Mouse (Mus musculus): ENCODE data around the gene Lsm2.

Gene Lsm2

GRCm38 (mm10) chr17:35012430-35012829, 30.8 kb downstream of the Lsm2 start:
- no peak for DNase-seq (ENCODE audit: low spot score)

- no peak for DNase-seq (ENCODE audit: low spot score)
Observed at GRCm38 (mm10) chr17:35013221-35013620, 31.6 kb downstream of the Lsm2 start.

- DNase-seq (ENCODE audit: low spot score) = no peak
Observed at GRCm38 (mm10) chr17:35015296-35015695, 33.6 kb downstream of the Lsm2 start.

- no peak for DNase-seq (ENCODE audit: low spot score)
Observed at GRCm38 (mm10) chr17:35016376-35016775, 34.7 kb downstream of the Lsm2 start, which contains the start of gene Vwa7. Gene Vwa7, plus strand, starts transcription at chr17:35016579.

GRCm38 (mm10) chr17:35016791-35017705, 35.4 kb downstream of the Lsm2 start:
- DNase-seq (ENCODE audit: low spot score) = no peak

- DNase-seq (ENCODE audit: low spot score) = no peak
Observed at GRCm38 (mm10) chr17:35017706-35018030, 36.0 kb downstream of the Lsm2 start.

- no peak for DNase-seq (ENCODE audit: low spot score)
Observed at GRCm38 (mm10) chr17:35018171-35018570, 36.5 kb downstream of the Lsm2 start.

GRCm38 (mm10) chr17:35019894-35020293, 38.2 kb downstream of the Lsm2 start:
- DNase-seq (ENCODE audit: low spot score) = no peak

GRCm38 (mm10) chr17:35020551-35020950, 38.9 kb downstream of the Lsm2 start:
- no peak for DNase-seq (ENCODE audit: low spot score)

GRCm38 (mm10) chr17:35021163-35021808, 39.6 kb downstream of the Lsm2 start:
- peak; percentile 95 for DNase-seq (ENCODE audit: low spot score)

- DNase-seq (ENCODE audit: low spot score) = no peak
Observed at GRCm38 (mm10) chr17:35021842-35022477, 40.3 kb downstream of the Lsm2 start.

- no peak for DNase-seq (ENCODE audit: low spot score)
Observed at GRCm38 (mm10) chr17:35022541-35023060, 40.9 kb downstream of the Lsm2 start.

- no peak for DNase-seq (ENCODE audit: low spot score)
Observed at GRCm38 (mm10) chr17:35023221-35023620, 41.6 kb downstream of the Lsm2 start.

GRCm38 (mm10) chr17:35023756-35024155, 42.1 kb downstream of the Lsm2 start:
- DNase-seq (ENCODE audit: low spot score) = no peak

GRCm38 (mm10) chr17:35024261-35024660, 42.6 kb downstream of the Lsm2 start:
- no peak for DNase-seq (ENCODE audit: low spot score)

- DNase-seq (ENCODE audit: low spot score) = no peak
Observed at GRCm38 (mm10) chr17:35024691-35025488, 43.2 kb downstream of the Lsm2 start.

GRCm38 (mm10) chr17:35026206-35026605, 44.5 kb downstream of the Lsm2 start:
- DNase-seq (ENCODE audit: low spot score) = no peak

- peak; percentile 34 for DNase-seq (ENCODE audit: low spot score)
Observed at GRCm38 (mm10) chr17:35027277-35028068, 45.8 kb downstream of the Lsm2 start, which contains the start of gene Sapcd1. Gene Sapcd1, minus strand, starts transcription at chr17:35028016.

GRCm38 (mm10) chr17:35028315-35028714, 46.7 kb downstream of the Lsm2 start:
- DNase-seq (ENCODE audit: low spot score) = no peak

GRCm38 (mm10) chr17:35029691-35030532, 48.2 kb downstream of the Lsm2 start:
- DNase-seq (ENCODE audit: low spot score) = peak; percentile 72

Data from embryo, embryonic 10.5 days (tissue).